Mouse (Mus musculus) bone marrow macrophage, adult 2 months (primary cell): ENCODE data around the gene Dmwd. TPM values are rescaled to one million over a fixed set of nuclear protein-coding genes. Genes with fewer than 3 reads are reported as not detected.
A peak's percentile ranks its signal among the peaks of the same experiment; 100 is the strongest.

Experiments used
- H3K27ac ChIP-seq: 2 replicates; pipeline ENCODE4 v1.5.1; 2012; ENCODE audit warnings: low read depth, low read length; ENCODE audit not compliant: insufficient read depth
- H3K4me1 ChIP-seq: 2 replicates; pipeline ENCODE4 v1.6.1; 2012; ENCODE audit warnings: low read length; ENCODE audit not compliant: control insufficient read depth, insufficient read depth
- H3K4me3 ChIP-seq: 2 replicates; pipeline ENCODE4 v1.5.1; 2012; ENCODE audit warnings: mild to moderate bottlenecking, low read length, moderate library complexity; ENCODE audit not compliant: insufficient read depth
- CTCF ChIP-seq: IDR thresholded peaks from 2 replicates; pipeline ENCODE4 v1.5.1; 2012; ENCODE audit warnings: low read depth, mild to moderate bottlenecking, low read length, moderate library complexity
- POLR2A ChIP-seq: IDR thresholded peaks from 2 replicates; pipeline ENCODE4 v1.6.1; 2012; ENCODE audit warnings: mild to moderate bottlenecking, low read depth, low read length, borderline replicate concordance
- polyA plus RNA-seq: library from polyadenylated mRNA; stranded (reverse); fragments of >200 nt; gene quantifications from 2 replicates; pipeline ENCODE4 v1.2.4, GENCODE M21; 2012; ENCODE audit not compliant: missing spikeins, insufficient read depth, insufficient read length

Dmwd gene
- polyA plus RNA-seq, 1 experiment, result 1.7 TPM

DNA sequence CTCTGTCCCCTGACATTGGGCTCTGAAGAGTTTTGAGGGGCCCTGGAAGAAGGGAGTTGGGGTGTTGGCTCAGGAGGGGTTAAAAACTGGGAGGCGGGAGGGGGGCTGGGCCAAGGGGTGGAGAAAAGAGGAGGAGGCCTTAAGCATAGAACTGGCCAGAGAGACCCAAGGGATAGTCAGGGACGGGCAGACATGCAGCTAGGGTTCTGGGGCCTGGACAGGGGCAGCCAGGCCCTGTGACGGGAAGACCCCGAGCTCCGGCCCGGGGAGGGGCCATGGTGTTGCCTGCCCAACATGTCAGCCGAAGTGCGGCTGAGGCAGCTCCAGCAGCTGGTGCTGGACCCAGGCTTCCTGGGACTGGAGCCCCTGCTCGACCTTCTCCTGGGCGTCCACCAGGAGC is 7.7 kb downstream of the Dmwd start, which contains the start of gene Dmpk:
TSS of gene Dmpk (plus strand) at position 149 of the 400 bp plus-strand sequence.
- TF ChIP-seq CTCF, result no peak
- no peak for TF ChIP-seq POLR2A
- peaks cover 15% of the 10 kb centered on the region for H3K4me1 ChIP-seq

DNA sequence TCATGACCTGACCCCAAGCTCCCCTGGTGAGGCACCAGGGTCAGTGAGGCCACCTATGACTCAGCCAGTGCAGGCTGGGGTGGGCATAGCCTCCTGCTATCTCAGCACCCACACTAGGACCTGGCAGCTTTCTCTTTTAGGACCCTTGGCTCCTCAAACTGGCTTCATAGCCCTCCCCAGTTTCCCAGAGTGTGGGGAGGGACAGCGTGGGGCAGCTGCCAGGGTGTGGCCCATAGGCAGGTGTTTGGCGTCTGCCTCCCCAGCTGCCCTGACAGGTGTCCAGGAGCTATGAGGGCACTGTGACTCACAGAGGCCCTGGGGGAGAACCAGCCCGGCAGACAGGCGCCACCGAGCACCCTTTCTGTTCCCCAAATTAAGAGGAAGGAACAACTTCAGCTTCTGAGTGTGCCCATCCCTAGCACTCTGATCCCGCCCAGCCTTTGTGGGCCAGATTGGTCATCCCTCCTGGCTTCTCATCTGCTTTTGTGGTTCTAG is 8.3 kb downstream of the Dmwd start:
- TF ChIP-seq POLR2A (no peak), CTCF (no peak)
- Histone ChIP-seq H3K27ac (no peak overlapping the region), H3K4me3 (peak overlapping the region; percentile 11; the same call in 1 of the 2 replicates), H3K4me1 (peaks cover 15% of the 10 kb centered on the region)

More for the DNA sequence above, 7.7 kb downstream of the Dmwd start, which contains the start of gene Dmpk:
- Histone ChIP-seq H3K27ac (no peak within 1 kb of the TSS), H3K4me3 (peak within 1 kb of the TSS; percentile 11; the same call in 1 of the 2 replicates)

DNA sequence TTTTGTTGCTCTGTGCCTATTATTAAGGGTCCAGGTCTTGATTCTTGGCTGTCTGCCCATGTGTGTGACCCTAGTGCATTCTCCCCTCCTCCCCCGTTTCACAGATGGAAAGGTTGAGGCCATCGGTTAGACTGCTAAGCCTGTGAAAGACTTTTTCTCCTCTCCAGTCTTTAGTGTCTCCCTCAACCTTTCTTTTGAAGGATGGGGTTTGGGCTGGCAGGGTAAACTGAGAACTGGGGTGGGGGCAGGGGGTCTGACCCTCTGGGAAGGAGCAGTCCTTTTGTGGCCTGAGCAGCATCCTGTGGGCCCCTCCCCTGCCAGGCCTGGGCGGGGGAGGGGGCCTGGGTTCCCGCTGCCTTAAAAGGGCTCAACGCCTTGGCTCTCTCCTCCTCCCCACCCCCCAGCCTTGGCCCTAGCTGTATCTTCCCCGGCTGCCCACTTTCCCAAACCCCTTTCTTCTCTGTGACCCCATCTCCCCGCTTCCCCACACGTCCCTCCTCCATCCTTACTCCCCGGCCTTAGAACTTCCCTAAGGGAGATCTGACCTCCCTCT is 9.0 kb downstream of the Dmwd start:
- H3K27ac ChIP-seq, result no peak overlapping the region
- TF ChIP-seq CTCF (no peak), POLR2A (no peak)
- peaks cover 15% of the 10 kb centered on the region for H3K4me1 ChIP-seq
- H3K4me3 ChIP-seq, result no peak overlapping the region

DNA sequence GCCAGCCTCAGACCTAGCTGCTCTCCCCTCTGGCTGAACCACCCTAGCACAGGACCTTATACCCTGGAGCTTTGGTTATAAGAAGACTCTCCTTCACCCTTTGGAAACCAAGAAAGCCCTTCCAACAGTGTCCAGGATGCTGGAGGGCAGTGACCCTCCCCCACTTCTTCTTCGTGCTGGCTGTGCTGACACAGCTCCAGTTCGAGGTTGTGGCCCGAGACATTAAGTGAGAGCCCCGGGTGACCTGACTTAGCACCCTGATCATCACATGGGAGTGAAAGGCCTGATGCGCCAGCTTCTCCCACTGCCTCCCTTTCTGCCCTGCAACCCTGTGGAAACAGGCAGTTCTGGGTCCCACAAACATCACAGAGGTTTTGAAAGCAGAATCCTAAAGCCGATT is 9.5 kb downstream of the Dmwd start:
- TF ChIP-seq CTCF (no peak), POLR2A (no peak)
- Histone ChIP-seq H3K27ac (no peak overlapping the region), H3K4me1 (peaks cover 15% of the 10 kb centered on the region), H3K4me3 (no peak overlapping the region; the same call in 1 of the 2 replicates)

DNA sequence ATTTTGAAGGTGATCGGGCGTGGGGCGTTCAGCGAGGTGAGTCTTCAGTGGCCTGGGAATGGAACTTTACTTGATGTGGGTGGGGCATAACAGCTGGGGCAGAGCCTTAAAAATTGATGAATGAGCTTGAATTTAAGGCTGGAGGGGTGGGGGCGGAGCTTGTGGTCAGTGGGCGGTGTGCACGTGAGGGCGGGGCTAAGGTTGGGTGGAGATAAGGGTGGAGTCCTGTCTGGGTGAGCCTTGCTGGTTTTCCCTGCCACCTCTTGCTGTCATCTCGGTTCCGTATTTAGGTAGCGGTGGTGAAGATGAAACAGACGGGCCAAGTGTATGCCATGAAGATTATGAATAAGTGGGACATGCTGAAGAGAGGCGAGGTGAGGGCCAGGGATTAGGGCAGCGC is 10.0 kb downstream of the Dmwd start:
- no peak for TF ChIP-seq CTCF
- H3K4me1 ChIP-seq, result peaks cover 15% of the 10 kb centered on the region
- H3K4me3 ChIP-seq, result no peak overlapping the region; the same call in 1 of the 2 replicates
- no peak overlapping the region for H3K27ac ChIP-seq

DNA sequence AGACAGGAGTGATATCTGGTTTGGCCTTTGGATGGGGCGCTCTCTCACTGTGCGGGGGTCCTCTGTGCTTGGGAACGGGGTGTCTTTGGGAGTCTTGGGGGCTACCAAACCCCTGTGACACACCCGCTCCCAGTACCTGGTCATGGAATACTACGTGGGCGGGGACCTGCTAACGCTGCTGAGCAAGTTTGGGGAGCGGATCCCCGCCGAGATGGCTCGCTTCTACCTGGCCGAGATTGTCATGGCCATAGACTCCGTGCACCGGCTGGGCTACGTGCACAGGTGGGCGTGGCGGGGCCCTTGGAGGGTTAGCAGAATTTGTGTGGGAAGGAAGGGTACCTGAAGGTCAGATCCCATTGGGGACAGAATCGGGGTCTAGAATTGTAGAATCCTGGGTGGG is 10.7 kb downstream of the Dmwd start:
- H3K4me3 ChIP-seq, result no peak overlapping the region
- H3K4me1 ChIP-seq, result peaks cover 15% of the 10 kb centered on the region
- no peak overlapping the region for H3K27ac ChIP-seq
- no peak for TF ChIP-seq CTCF
- TF ChIP-seq POLR2A, result no peak

DNA sequence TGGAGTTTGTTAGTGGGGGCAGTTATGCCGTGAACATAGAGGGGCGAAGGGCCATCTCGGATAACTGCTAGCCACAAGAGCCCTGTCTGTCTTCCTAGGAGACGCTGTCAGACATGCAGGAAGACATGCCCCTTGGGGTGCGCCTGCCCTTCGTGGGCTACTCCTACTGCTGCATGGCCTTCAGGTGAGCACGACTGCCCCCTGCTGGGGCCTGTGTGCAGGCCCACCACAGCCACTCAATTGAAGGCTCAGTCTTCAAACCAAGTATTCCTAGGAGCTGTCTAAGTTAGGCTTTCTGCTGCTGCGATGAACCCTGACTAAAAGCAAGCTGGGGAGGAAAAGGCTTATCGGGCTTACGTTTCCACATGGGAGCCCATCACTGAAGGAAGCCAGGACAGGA is 12.8 kb downstream of the Dmwd start:
- H3K4me3 ChIP-seq, result no peak overlapping the region
- TF ChIP-seq CTCF (peak; percentile 58; the same call in 1 of the 2 replicates), POLR2A (no peak)
- no peak overlapping the region for H3K27ac ChIP-seq
- H3K4me1 ChIP-seq, result peaks cover 14% of the 10 kb centered on the region

DNA sequence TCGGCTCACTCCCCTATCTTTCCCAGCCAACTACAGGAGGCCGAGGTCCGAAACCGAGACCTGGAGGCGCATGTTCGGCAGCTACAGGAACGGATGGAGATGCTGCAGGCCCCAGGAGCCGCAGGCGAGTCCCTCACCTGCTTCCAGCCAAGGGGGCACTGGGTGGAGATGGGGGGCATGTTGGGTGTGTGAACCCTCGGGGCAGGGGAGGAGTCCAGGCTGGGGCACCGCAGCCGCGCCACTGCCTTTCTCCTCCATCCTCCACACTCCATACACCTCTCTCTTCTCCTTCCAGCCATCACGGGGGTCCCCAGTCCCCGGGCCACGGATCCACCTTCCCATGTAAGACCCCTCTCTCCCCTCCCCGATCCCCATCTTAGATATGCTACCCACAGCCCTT is 15.9 kb downstream of the Dmwd start:
- Histone ChIP-seq H3K4me3 (no peak overlapping the region), H3K4me1 (no peaks in the 10 kb centered on the region), H3K27ac (no peak overlapping the region)
- TF ChIP-seq POLR2A (no peak), CTCF (no peak)

DNA sequence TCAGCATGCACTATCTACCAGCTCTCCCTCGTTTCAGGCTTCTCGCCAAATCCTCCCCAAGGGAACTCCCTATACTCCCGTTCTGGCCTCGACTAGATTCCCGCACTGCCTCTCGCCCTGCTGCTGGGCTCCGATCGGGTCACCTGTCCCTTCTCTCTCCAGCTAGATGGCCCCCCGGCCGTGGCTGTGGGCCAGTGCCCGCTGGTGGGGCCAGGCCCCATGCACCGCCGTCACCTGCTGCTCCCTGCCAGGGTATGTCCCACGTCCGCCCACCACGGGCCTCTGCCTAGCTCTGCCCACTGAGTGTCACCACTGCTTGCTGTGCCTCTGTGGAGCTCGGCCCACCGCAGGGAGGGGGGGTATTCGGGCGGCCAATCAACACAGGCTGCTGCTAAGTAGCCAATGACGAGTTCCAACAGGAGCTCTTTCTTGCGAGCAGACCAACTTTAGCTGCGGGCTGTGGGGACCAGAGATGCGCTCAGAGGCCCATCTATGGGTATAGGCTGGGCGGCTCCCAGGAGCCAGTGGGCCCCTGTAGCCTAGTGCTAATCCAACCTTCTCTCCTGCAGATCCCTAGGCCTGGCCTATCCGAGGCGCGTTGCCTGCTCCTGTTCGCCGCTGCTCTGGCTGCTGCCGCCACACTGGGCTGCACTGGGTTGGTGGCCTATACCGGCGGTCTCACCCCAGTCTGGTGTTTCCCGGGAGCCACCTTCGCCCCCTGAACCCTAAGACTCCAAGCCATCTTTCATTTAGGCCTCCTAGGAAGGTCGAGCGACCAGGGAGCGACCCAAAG is 16.6 kb downstream of the Dmwd start:
- TF ChIP-seq CTCF, result no peak
- TF ChIP-seq POLR2A, result no peak
- Histone ChIP-seq H3K27ac (no peak overlapping the region), H3K4me3 (no peak overlapping the region), H3K4me1 (no peaks in the 10 kb centered on the region)

DNA sequence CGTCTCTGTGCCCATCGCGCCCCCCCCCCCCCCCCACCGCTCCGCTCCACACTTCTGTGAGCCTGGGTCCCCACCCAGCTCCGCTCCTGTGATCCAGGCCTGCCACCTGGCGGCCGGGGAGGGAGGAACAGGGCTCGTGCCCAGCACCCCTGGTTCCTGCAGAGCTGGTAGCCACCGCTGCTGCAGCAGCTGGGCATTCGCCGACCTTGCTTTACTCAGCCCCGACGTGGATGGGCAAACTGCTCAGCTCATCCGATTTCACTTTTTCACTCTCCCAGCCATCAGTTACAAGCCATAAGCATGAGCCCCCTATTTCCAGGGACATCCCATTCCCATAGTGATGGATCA is 17.1 kb downstream of the Dmwd start:
- H3K4me1 ChIP-seq, result no peaks in the 10 kb centered on the region
- no peak overlapping the region for H3K27ac ChIP-seq
- TF ChIP-seq CTCF (peak; percentile 41; the same call in 1 of the 2 replicates), POLR2A (no peak)
- H3K4me3 ChIP-seq, result peak overlapping the region; percentile 44
